Mouse (Mus musculus) bone marrow macrophage, adult 2 months (primary cell): ENCODE measurements around the gene Mphosph9. TPM values are rescaled to one million over a fixed set of nuclear protein-coding genes. Genes with fewer than 3 reads are reported as not detected.

Experiments used
- H3K27ac ChIP-seq: 2 replicates; pipeline ENCODE4 v1.5.1; 2012; ENCODE audit warnings: low read depth, low read length; ENCODE audit not compliant: insufficient read depth
- H3K4me1 ChIP-seq: 2 replicates; pipeline ENCODE4 v1.6.1; 2012; ENCODE audit warnings: low read length; ENCODE audit not compliant: control insufficient read depth, insufficient read depth
- H3K4me3 ChIP-seq: 2 replicates; pipeline ENCODE4 v1.5.1; 2012; ENCODE audit warnings: mild to moderate bottlenecking, low read length, moderate library complexity; ENCODE audit not compliant: insufficient read depth
- CTCF ChIP-seq: IDR thresholded peaks from 2 replicates; pipeline ENCODE4 v1.5.1; 2012; ENCODE audit warnings: low read depth, mild to moderate bottlenecking, low read length, moderate library complexity
- POLR2A ChIP-seq: IDR thresholded peaks from 2 replicates; pipeline ENCODE4 v1.6.1; 2012; ENCODE audit warnings: mild to moderate bottlenecking, low read depth, low read length, borderline replicate concordance
- polyA plus RNA-seq: library from polyadenylated mRNA; stranded (reverse); fragments of >200 nt; gene quantifications from 2 replicates; pipeline ENCODE4 v1.2.4, GENCODE M21; 2012; ENCODE audit not compliant: missing spikeins, insufficient read depth, insufficient read length

Gene Mphosph9
- polyA plus RNA-seq, 1 experiment, result 7.2 TPM

DNA sequence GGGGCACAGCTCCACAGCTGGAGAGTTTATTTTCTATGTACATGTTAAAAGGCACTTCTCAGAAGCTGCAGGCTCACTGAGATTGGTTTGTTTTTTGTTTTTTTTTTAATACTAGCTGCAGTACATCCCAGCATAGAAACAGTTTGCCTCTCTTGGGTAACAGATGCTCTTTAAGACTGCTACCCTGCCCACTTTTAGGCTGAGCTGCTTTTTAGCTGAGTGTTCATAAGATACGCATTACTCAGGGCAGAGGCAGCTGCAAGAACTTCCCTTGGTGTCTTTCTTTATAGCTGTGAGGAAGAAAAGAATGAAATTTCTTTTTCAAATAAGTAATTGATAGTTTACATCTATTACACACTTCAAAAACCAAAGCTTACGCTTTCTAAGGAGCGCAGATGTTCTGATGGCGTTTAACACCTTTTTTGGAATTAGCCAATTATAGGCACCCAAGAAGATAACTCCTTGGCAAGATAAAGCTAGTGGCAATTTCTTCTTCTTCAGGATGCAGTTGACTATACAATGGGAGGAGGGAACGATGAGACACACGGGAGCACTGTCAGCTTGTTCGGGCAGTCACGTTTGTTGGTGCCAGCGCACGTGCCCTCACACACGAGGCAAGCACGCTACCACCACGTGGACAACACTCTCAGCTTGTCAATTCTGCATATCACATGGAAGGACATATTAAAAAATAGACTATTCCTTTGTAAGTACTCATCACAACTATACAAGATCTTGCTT is 75.0 kb downstream of the Mphosph9 start:
- no peak overlapping the region for H3K27ac ChIP-seq
- no peaks in the 10 kb centered on the region for H3K4me1 ChIP-seq
- no peak for TF ChIP-seq CTCF
- TF ChIP-seq POLR2A, result no peak
- no peak overlapping the region for H3K4me3 ChIP-seq

DNA sequence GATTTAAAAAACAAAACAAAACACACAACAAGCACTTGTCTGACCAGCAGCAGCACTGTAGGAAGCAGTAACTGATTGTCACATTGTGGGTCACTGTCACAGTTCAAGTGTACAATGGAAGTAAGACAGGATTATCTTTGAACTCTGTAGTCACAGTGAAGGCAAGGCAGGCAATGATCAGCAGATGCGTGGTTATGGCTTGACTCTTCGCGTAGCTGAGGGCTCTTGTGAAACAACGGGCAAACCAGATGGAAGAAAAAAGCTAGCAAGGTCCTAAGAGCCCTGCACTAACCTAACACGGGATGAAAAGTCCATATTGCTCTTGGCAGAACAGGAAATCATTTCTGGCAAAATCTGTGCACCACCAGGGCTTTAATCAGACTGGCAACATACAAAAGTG is 76.7 kb downstream of the Mphosph9 start:
- Histone ChIP-seq H3K27ac (no peak overlapping the region), H3K4me1 (no peaks in the 10 kb centered on the region), H3K4me3 (no peak overlapping the region)
- TF ChIP-seq POLR2A (no peak), CTCF (no peak)

DNA sequence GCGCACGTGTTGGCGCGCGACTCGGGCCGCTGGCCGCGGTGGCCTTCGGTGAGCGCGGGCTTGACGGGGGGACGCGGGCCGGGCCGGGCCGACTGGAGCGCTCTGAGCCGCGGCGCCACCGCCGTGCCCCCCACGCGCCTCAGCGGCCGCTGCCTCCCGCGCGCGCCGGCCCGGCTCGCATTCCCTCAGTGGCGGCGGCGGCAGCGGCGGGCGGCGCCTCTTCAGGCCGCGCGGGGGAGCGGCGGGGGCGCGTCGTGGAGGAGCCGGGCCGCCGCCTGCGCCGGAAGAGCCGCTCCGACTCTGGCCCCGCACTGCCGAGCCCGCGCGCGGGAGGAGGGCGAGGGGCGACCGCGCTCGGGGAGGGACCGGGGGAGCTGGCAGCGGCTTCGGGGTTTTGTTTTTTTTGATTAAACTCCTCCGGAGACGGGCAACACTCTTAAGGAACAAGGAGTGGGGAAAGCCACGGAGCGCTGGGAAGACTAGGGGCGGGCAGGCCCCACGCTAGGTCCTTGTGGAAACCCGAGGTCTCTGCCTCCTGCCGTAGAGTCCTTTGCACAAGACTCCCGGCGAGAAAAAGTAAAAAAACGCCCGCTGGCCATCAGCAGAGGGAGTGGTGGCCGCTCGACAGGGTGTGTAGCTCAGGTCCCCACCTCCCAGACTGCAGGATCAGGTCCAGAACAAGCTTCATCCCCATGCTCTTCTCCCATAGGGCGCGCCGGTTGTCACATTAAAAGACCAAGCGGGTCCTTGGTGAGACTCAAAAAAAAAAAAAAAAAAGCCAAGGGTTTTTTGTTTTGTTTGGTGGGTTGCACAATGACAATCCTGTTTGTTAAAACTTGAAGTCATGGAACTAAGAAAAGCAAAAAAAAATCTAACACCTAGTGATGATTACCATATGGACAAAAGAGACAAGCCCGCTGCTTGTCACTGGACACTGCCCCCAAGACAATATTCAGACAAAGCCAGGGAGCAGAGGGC is 77.9 kb downstream of the Mphosph9 start, which contains the start of gene Pitpnm2:
TSS of gene Pitpnm2 (minus strand) at position 147 of the 978 bp plus-strand sequence.
- no peaks in the 10 kb centered on the region for H3K4me1 ChIP-seq
- peak within 1 kb of the TSS; percentile 65 for H3K4me3 ChIP-seq
- H3K27ac ChIP-seq, result no peak within 1 kb of the TSS
- TF ChIP-seq CTCF (no peak), POLR2A (no peak)

DNA sequence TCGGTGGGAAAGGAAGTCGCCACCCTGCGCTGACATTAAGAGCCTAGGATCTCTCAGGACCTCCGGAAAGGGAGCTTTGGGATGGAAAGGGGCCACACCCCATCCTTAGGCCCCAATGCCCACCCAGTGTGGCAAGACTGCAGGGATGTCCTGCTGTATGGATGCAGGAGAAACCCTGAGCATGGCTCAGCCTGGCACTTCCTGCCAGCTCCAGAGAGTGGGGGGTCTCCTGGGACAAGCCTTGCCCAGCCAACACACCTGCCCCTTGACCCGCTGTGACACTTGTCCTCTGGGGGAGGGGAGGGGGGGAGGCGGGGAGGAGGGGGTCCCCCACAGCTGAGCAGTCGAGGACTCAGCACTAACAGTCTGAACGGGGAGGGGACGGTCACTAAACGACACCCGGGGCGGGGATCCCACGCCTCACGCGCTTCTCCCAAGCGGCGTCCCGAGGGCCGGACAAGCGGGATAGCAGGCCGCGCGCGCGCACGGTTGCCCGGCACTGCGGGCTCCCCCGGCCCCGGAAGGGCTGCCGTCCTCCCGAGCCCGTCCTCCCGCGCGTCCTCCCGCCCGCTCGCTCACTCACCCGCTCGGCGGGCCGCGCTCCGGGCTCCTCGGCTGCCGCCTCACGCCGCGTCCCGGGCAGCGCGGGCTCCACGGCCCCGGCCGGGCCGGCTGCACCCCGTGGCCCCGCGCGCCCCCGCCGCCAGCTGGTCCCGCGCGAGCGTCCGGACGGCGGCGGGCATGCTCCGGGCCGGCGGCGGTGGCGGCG is 78.7 kb downstream of the Mphosph9 start:
- Histone ChIP-seq H3K4me3 (peak overlapping the region; percentile 65), H3K27ac (no peak overlapping the region), H3K4me1 (no peaks in the 10 kb centered on the region)
- no peak for TF ChIP-seq CTCF
- TF ChIP-seq POLR2A, result no peak

DNA sequence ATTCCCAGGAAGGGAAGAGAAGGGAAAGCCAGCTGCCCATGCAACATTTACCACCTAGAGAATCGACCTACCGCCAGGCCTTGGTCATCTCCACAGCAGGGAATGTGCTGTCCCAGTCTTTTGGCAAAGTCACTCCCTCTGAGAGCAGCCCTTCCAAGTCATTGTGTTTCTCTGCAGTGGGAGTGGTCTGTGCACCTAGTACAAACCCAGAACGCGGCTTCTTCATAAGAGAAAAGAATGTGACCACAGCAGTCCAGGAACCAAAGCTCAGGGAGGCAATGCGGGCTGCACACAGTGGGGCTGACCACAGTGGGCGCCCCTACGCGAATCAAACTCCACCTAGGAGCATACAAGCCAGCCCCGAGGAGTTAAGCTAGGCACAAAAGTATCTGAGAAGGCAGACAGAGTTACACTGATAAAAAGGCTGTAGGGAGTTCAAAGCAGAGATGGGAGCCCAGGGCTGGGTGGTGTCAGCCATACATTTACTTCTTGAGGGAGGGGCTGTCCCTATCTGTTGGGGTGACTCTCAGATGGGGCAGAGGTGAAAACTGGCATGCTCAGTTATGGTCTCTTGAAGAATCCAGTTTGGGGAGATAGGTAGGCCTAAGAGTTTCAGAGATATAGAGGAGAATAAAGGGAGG is 79.7 kb downstream of the Mphosph9 start:
- Histone ChIP-seq H3K4me1 (no peaks in the 10 kb centered on the region), H3K27ac (no peak overlapping the region), H3K4me3 (no peak overlapping the region)
- TF ChIP-seq CTCF (no peak), POLR2A (no peak)

DNA sequence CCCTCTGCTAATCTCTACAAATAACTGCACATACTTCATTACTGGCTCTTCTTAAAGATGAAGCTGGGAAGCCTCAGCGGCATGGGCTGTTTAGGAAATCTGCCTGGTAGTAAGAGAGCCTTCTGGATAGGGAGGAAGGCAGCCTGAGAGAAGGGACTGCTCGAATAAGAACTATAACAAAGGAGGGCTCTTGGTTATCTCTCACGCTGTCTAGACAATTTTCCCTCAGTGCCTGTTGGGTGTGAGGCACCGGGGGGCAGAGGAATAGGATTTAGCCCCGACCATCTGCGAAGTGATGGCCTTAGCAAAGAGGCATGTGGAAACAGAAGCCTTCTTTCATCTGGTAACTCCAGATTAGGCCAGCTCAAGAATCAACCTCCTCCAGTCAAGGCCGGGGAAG is 80.5 kb downstream of the Mphosph9 start:
- TF ChIP-seq CTCF (no peak), POLR2A (no peak)
- no peaks in the 10 kb centered on the region for H3K4me1 ChIP-seq
- no peak overlapping the region for H3K27ac ChIP-seq
- H3K4me3 ChIP-seq, result no peak overlapping the region

DNA sequence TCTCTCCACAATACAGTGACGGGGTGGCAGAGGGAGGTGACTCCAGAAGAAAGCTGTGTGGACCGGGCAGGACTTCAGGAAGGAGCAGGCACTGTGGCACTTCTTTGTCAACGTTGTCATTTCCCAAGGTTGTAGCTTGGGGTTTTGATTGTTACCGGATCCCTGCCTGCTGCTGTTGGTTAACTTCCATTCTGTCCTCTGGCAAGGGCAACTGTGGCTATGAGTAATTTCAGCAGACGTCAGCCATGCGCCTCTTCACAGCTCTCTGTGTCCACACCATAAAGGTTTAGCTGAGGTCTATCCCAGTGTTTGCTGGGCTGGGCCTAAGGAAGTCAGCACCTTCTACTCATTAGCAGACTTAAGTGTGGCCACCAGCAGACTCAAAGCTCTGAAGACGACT is 82.9 kb downstream of the Mphosph9 start:
- TF ChIP-seq POLR2A (no peak), CTCF (no peak)
- H3K4me3 ChIP-seq, result no peak overlapping the region
- H3K27ac ChIP-seq, result no peak overlapping the region
- H3K4me1 ChIP-seq, result no peaks in the 10 kb centered on the region

DNA sequence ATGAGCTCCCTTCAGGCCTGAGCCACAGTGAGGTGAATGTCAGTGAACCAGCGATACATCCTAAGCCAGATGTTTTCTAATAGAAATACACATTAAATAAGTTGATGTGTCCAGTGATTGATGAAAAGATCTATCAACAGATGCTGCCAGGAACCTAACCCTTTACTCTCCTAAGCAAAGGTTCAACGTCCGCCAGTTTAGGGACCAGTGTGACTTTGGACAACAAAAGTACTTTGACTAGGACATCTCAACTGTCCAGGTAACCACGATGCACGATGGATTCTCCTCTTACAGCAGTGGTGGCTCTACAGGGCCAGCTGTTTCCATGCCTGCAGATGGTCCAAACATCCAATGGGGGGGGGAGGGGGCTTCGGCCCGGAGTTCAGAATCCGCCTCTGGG is 83.3 kb downstream of the Mphosph9 start:
- no peak overlapping the region for H3K27ac ChIP-seq
- no peak for TF ChIP-seq CTCF
- TF ChIP-seq POLR2A, result no peak
- H3K4me1 ChIP-seq, result no peaks in the 10 kb centered on the region
- no peak overlapping the region for H3K4me3 ChIP-seq
